Mouse (Mus musculus): ENCODE measurements around the gene Tgif1.

DNA sequence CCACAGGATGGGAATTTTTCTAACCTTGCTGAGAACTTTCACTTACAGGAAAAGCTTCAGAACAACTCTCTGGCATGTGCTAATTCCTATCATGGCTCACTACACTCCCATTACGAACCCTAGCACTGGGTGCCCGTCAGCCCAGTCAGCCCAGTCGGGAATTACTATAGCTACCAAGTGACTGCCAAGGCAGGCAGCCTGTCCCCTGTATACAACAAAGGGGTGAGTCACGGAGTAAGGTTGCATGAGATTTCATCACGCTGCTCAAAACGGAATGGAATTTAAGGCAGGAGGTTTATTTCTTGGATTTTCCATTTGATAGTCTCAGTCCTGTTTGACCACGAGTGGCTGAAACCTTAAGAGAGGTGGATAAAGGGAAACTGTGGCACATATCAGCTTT is 16.5 kb downstream of the Tgif1 start:
- TF ChIP-seq CTCF (IDR thresholded peaks at IDR 0.05; ENCODE audit: borderline replicate concordance, insufficient read depth, low read depth, low read length) (no peak), POLR2A (IDR thresholded peaks at IDR 0.05; ENCODE audit: borderline replicate concordance, insufficient read depth, low read length) (no peak)
